Mouse (Mus musculus) lung, postnatal 25 days (tissue): ENCODE measurements at regions not wholly inside any gene's neighbourhood (a gene's known extent, or its start where the extent isn't known, plus 50 kb on each side); places are given as distances from the start of the nearest gene placed in this dataset.

Experiments
- DNase-seq: peaks from one replicate; pipeline ENCODE4 v3.0.0; 2022; ENCODE audit warnings: low spot score

GRCm38 (mm10) chr6:93623541-93623940 is 660.2 kb downstream of the Magi1 start:
- DNase-seq, result no peak

DNA sequence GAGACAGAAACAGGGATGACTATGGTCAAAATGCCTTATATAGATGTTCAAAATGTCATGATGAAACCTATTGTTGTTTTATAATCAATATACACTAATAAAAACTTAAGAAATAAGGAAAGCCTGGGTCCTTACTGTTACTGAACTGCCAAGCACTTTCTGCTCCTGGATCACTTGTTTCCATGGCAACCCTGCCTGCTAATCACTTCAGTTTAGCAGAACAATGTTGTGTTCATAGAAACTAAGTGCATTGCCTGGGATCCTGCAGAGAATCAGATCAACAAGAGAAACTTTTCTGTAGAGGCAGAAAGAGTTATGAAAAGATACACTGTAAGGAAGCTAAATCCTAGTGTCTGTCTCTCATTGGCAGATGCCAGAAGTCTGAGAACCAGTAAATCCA is 666.8 kb downstream of the Magi1 start:
- DNase-seq, result no peak

GRCm38 (mm10) chr6:93600376-93600775 is 657.1 kb upstream of the Adamts9 start:
- no peak for DNase-seq

- no peak for DNase-seq
Observed at GRCm38 (mm10) chr6:93599371-93599770, 656.1 kb upstream of the Adamts9 start.

GRCm38 (mm10) chr6:93589935-93590334 is 646.6 kb upstream of the Adamts9 start:
- DNase-seq, result no peak

DNA sequence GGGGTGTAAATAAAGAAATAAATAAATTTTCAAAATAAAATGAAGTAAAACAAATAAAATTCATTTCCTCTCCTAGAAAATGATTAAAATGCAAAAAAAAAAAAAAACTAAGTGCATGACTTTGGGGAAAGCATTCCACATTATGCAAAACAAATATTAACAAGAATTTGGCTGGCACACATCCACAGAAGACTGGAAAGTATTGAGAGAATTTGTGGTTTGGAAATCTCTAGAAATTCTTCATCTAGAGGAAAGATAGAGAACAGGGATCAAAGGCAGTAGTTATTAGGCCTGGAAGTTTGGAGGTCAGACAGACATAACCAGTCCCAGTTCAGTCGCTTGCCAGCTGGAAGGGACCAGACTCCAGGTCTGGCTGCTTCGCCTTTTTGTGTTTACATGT is 643.6 kb upstream of the Adamts9 start:
- peak; percentile 4 for DNase-seq

DNA sequence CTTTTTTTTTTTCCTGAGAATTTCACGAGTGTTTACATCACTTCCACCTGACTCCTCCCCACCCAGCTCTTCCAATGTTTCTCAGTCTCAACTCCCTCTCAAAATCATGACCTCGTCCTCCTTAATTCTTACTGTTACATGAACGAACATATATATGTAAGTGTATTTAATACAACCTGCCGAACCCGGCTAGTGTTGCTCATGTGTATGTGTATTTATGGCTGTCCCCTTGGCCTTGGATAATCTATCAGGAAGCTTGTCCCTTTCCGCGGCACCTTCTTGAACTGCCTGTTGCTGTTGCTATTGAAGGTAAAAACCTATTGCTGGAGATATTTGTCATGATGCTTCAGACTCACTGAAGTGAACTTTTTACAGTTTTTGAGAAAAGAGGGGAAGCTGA is 637.8 kb upstream of the Adamts9 start:
- DNase-seq, result no peak

- no peak for DNase-seq
Observed at GRCm38 (mm10) chr6:93580716-93581115, 637.4 kb upstream of the Adamts9 start.

DNA sequence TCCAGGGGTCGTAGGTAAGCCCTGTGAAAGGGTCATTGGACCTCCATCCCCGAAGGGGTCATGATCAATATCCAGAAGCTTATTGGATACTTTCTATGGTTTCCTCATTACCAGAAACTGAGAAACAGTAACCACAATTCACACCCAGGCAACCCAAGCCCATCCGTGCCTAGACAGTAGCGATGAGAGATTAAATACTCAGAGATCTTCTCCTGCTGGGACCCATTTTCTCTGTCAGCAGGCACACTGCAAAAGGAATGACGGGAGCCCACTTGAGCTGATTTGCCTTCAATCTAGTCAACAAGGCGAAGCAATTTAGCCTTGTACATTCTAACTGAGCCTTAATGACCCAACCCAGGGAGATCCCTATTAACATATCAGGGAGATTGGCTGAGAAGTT is 632.0 kb upstream of the Adamts9 start:
- DNase-seq, result no peak

- DNase-seq, result no peak
Observed at GRCm38 (mm10) chr6:93573679-93574635, 630.7 kb upstream of the Adamts9 start.

- no peak for DNase-seq
Observed at GRCm38 (mm10) chr6:93569866-93570265, 626.6 kb upstream of the Adamts9 start.

GRCm38 (mm10) chr6:93569211-93569610 is 625.9 kb upstream of the Adamts9 start:
- DNase-seq, result no peak

- DNase-seq, result no peak
Observed at GRCm38 (mm10) chr6:93566661-93567060, 623.4 kb upstream of the Adamts9 start.

GRCm38 (mm10) chr6:93548311-93548710 is 605.0 kb upstream of the Adamts9 start:
- DNase-seq, result no peak

DNA sequence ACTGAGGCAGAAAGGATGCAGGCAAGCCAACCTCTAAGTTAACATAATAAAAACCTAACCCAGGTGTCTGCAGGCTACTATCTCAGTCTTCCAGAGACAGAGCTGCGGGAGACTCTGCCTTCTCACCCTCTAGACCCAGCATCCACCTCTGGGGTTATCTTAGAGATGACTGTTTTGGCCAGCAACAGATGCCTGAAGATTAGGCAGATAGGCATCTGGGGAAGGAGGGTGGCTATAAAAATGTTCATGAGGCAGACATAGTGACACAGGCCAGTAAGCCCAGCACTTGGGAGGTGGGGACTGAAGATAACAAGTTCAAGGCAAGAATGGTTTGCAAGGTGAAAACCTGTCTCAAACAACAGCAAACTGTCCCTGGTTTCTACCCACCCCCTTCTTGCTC is 601.0 kb upstream of the Adamts9 start:
- DNase-seq, result no peak

- DNase-seq, result peak; percentile 29
Observed at GRCm38 (mm10) chr6:93543354-93544129, 600.2 kb upstream of the Adamts9 start.

- no peak for DNase-seq
Observed at GRCm38 (mm10) chr6:93539583-93539982, 596.3 kb upstream of the Adamts9 start.

GRCm38 (mm10) chr6:93539171-93539570 is 595.9 kb upstream of the Adamts9 start:
- no peak for DNase-seq

- DNase-seq, result no peak
Observed at GRCm38 (mm10) chr6:93537971-93538370, 594.7 kb upstream of the Adamts9 start.

DNA sequence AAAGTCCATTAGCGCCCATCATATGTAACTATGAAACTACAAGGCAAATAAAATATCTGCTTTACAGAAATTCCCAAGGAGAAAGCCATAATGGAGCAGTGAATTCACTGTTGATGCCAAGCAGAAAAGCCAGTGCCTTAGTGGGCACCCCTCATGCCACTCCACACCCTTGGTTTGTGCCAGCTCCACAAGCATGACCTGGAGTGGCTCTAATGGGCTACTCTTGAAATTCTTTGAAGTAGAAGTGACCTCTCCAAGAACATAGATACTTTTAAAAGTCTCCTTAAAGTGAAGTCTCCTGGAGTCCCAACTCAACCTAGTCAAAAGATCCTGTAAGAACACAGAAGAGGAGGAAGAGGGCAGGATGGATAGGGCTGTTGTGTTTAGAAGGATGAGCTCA is 593.8 kb upstream of the Adamts9 start:
- DNase-seq, result peak; percentile 47

DNA sequence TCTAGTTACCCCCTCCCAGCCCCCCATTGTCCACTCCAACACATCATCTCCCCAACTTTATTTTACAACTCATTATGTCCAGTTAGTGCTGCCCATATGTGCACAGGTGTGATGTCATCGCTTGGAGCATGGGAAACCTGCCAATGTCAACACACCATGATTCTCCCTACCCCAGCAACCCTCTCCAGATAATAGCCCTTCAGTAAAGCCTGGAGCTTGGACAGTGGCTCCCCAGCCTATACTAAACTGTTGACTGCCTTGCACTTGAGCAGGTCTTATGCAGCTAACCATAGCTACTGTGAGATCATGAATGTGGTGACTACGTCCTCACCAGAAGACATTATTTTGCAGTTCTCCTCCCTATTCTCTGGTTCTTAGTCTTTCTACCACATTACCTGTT is 570.5 kb upstream of the Adamts9 start:
- DNase-seq, result no peak

DNA sequence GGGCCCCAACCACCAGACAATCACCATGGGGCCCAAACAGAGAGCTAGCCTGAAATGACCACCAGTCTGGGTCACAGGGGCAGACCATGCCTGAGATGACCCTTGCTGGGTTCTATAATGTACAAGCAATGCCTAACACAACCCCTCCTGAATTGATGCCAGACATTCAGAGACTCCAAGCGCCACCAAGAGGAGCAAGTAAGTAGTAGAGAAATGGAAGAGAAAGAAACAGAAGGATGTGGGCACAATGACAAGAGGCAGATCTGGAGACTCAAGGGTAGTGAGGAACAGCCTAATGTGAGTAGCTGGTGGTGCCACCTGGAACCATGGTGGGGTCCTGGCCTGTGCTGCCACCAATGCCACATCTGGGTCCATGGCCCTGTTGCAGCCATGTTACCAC is 566.6 kb upstream of the Adamts9 start:
- DNase-seq, result no peak

DNA sequence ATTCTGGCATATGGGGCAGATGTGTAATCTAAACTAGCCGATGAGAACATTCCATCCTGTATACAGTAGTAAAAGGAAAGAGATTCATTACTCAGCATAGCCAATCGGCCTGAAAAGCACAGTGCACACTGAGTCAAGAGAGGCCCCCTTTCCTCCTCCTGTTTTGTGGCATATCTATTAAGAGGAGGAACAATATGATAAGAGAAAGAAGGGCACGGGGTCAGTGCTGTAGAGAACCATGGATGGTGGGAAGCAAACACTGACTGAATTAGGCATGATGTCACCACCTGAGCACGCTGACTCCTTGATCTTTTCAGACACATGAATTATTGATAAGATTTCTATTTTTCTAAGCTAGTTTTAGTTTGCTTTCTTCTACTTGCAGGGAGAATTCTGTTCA is 554.5 kb upstream of the Adamts9 start:
- no peak for DNase-seq
